Mouse (Mus musculus): Measurements from ENCODE around the gene Adgrg6. TPM values are rescaled to one million over a fixed set of nuclear protein-coding genes. Genes with fewer than 3 reads are reported as not detected.

Adgrg6 gene
- total RNA-seq, 1 experiment, result 2.7 TPM

DNA sequence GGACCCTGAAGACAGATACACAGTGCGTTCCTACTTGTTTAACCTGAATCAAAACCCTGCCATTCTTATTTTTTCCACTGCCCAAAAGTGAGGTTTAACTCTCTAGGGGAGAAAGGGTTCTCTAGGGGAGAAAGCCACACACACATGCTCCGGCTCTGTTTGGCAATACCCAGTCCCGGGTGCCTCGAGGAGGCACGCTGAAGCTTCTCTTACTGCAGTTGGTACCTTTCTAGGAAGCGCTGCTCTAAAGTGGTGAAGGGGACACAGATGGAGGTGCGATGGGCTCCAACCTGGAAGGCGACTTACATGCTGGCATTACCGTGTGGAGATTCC lies 885 bp downstream of the Adgrg6 start:
- H3K9ac ChIP-seq (ENCODE audit: insufficient read depth, low read depth, low read length, poor library complexity, severe bottlenecking), result peak overlapping the region; percentile 66
- no peaks in the 10 kb centered on the region for H3K9me3 ChIP-seq (ENCODE audit: control insufficient read depth, insufficient read depth, low read depth, low read length)
- H3K27ac ChIP-seq (ENCODE audit: insufficient read depth, low read depth, low read length, poor library complexity, severe bottlenecking), result no peak overlapping the region
- DNase-seq (ENCODE audit: low read depth, low spot score), result peak; percentile 22
- TF ChIP-seq HCFC1 (IDR thresholded peaks at IDR 0.05; ENCODE audit: borderline replicate concordance, insufficient read depth, low read length) (no peak), ZNF384 (IDR thresholded peaks at IDR 0.05; ENCODE audit: low read depth, low read length) (no peak), ZC3H11A (IDR thresholded peaks at IDR 0.05; ENCODE audit: borderline replicate concordance, low read depth, low read length) (no peak), CHD2 (IDR thresholded peaks at IDR 0.05; ENCODE audit: low read depth, low read length) (no peak), MAFK (IDR thresholded peaks at IDR 0.05; ENCODE audit: insufficient read depth, low read depth, low read length) (no peak)
- H3K4me1 ChIP-seq (ENCODE audit: control insufficient read depth in 2 of 2, insufficient read depth in 2 of 2, low read length in 2 of 2, poor library complexity in 1 of 2), result peaks cover 0 to 2% of the 10 kb centered on the region in 2 experiments; a peak in 2 of 4 replicates
- H3K4me3 ChIP-seq (ENCODE audit: insufficient read depth in 1 of 2, low read depth in 1 of 2, low read length in 2 of 2, poor library complexity in 1 of 2, severe bottlenecking in 1 of 2), result peak overlapping the region; percentile 69
- in situ Hi-C loops (cut with MboI; ENCODE audit: low sequenced_read_pairs in 2 of 2, unreplicated experiment in 2 of 2), result no loop called here
- no peaks in the 10 kb centered on the region for H3K36me3 ChIP-seq (ENCODE audit: control insufficient read depth, insufficient read depth, low read length, poor library complexity, severe bottlenecking)

GRCm38 (mm10) chr10:14543511-14544067 lies 1.9 kb downstream of the Adgrg6 start:
- Histone ChIP-seq H3K4me3 (ENCODE audit: insufficient read depth in 1 of 2, low read depth in 1 of 2, low read length in 2 of 2, poor library complexity in 1 of 2, severe bottlenecking in 1 of 2) (no peak overlapping the region), H3K4me1 (ENCODE audit: control insufficient read depth in 2 of 2, insufficient read depth in 2 of 2, low read length in 2 of 2, poor library complexity in 1 of 2) (peaks cover 0 to 2% of the 10 kb centered on the region in 2 experiments; a peak in 2 of 4 replicates), H3K9me3 (ENCODE audit: control insufficient read depth, insufficient read depth, low read depth, low read length) (no peaks in the 10 kb centered on the region), H3K9ac (ENCODE audit: insufficient read depth, low read depth, low read length, poor library complexity, severe bottlenecking) (no peak overlapping the region; the same call in 1 of the 2 replicates), H3K27ac (ENCODE audit: insufficient read depth, low read depth, low read length, poor library complexity, severe bottlenecking) (no peak overlapping the region), H3K36me3 (ENCODE audit: control insufficient read depth, insufficient read depth, low read length, poor library complexity, severe bottlenecking) (no peaks in the 10 kb centered on the region)
- TF ChIP-seq ZNF384 (IDR thresholded peaks at IDR 0.05; ENCODE audit: low read depth, low read length) (no peak), HCFC1 (IDR thresholded peaks at IDR 0.05; ENCODE audit: borderline replicate concordance, insufficient read depth, low read length) (no peak), ZC3H11A (IDR thresholded peaks at IDR 0.05; ENCODE audit: borderline replicate concordance, low read depth, low read length) (no peak), CHD2 (IDR thresholded peaks at IDR 0.05; ENCODE audit: low read depth, low read length) (no peak), MAFK (IDR thresholded peaks at IDR 0.05; ENCODE audit: insufficient read depth, low read depth, low read length) (no peak)
- in situ Hi-C loops (cut with MboI; ENCODE audit: low sequenced_read_pairs in 2 of 2, unreplicated experiment in 2 of 2), result no loop called here
- DNase-seq (ENCODE audit: low read depth, low spot score), result no peak

- Histone ChIP-seq H3K4me3 (ENCODE audit: insufficient read depth in 1 of 2, low read depth in 1 of 2, low read length in 2 of 2, poor library complexity in 1 of 2, severe bottlenecking in 1 of 2) (no peak overlapping the region), H3K27ac (ENCODE audit: insufficient read depth, low read depth, low read length, poor library complexity, severe bottlenecking) (no peak overlapping the region), H3K9me3 (ENCODE audit: control insufficient read depth, insufficient read depth, low read depth, low read length) (no peaks in the 10 kb centered on the region), H3K36me3 (ENCODE audit: control insufficient read depth, insufficient read depth, low read length, poor library complexity, severe bottlenecking) (no peaks in the 10 kb centered on the region), H3K4me1 (ENCODE audit: control insufficient read depth in 2 of 2, insufficient read depth in 2 of 2, low read length in 2 of 2, poor library complexity in 1 of 2) (no peaks in the 10 kb centered on the region), H3K9ac (ENCODE audit: insufficient read depth, low read depth, low read length, poor library complexity, severe bottlenecking) (no peak overlapping the region)
- TF ChIP-seq ZC3H11A (IDR thresholded peaks at IDR 0.05; ENCODE audit: borderline replicate concordance, low read depth, low read length), result no peak
- no peak for DNase-seq (ENCODE audit: low read depth, low spot score)
- in situ Hi-C loops (cut with MboI; ENCODE audit: low sequenced_read_pairs in 2 of 2, unreplicated experiment in 2 of 2), result no loop called here
Observed at GRCm38 (mm10) chr10:14537102-14537501, 8.4 kb downstream of the Adgrg6 start.

- DNase-seq (ENCODE audit: low read depth, low spot score), result no peak
- Histone ChIP-seq H3K9me3 (ENCODE audit: control insufficient read depth, insufficient read depth, low read depth, low read length) (no peaks in the 10 kb centered on the region), H3K36me3 (ENCODE audit: control insufficient read depth, insufficient read depth, low read length, poor library complexity, severe bottlenecking) (no peaks in the 10 kb centered on the region), H3K4me1 (ENCODE audit: control insufficient read depth in 2 of 2, insufficient read depth in 2 of 2, low read length in 2 of 2, poor library complexity in 1 of 2) (no peaks in the 10 kb centered on the region), H3K4me3 (ENCODE audit: insufficient read depth in 1 of 2, low read depth in 1 of 2, low read length in 2 of 2, poor library complexity in 1 of 2, severe bottlenecking in 1 of 2) (no peak overlapping the region), H3K27ac (ENCODE audit: insufficient read depth, low read depth, low read length, poor library complexity, severe bottlenecking) (no peak overlapping the region), H3K9ac (ENCODE audit: insufficient read depth, low read depth, low read length, poor library complexity, severe bottlenecking) (no peak overlapping the region)
- in situ Hi-C loops (cut with MboI; ENCODE audit: low sequenced_read_pairs in 2 of 2, unreplicated experiment in 2 of 2), result no loop called here
- no peak for TF ChIP-seq MAFK (IDR thresholded peaks at IDR 0.05; ENCODE audit: insufficient read depth, low read depth, low read length)
- TF ChIP-seq ZC3H11A (IDR thresholded peaks at IDR 0.05; ENCODE audit: borderline replicate concordance, low read depth, low read length), result no peak
- TF ChIP-seq ZNF384 (IDR thresholded peaks at IDR 0.05; ENCODE audit: low read depth, low read length), result no peak
- no peak for TF ChIP-seq CHD2 (IDR thresholded peaks at IDR 0.05; ENCODE audit: low read depth, low read length)
- TF ChIP-seq HCFC1 (IDR thresholded peaks at IDR 0.05; ENCODE audit: borderline replicate concordance, insufficient read depth, low read length), result no peak
Observed at GRCm38 (mm10) chr10:14531090-14531489, 14.4 kb downstream of the Adgrg6 start.

DNA sequence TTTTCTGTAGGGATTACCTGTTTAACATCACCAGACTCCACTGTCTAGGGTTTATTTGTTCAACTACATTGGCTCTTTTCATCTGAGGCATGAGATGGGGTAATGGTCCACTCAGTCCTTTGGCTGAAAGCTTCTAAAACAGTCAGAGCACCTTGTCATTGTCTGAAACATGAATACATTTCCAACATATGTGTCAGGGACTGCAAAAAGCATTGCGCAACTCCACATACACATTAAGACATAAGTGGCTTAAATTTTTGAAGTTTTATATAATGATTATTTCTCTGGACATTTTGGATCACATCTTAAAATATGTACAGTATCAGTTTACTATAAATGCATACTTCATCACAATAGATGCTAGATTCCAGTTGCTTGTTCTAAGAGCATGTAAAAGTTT lies 14.8 kb downstream of the Adgrg6 start:
- DNase-seq (ENCODE audit: low read depth, low spot score), result no peak
- no peaks in the 10 kb centered on the region for H3K9me3 ChIP-seq (ENCODE audit: control insufficient read depth, insufficient read depth, low read depth, low read length)
- in situ Hi-C loops (cut with MboI; ENCODE audit: low sequenced_read_pairs in 2 of 2, unreplicated experiment in 2 of 2), result no loop called here
- H3K4me1 ChIP-seq (ENCODE audit: control insufficient read depth in 2 of 2, insufficient read depth in 2 of 2, low read length in 2 of 2, poor library complexity in 1 of 2), result no peaks in the 10 kb centered on the region
- H3K27ac ChIP-seq (ENCODE audit: insufficient read depth, low read depth, low read length, poor library complexity, severe bottlenecking), result no peak overlapping the region
- H3K36me3 ChIP-seq (ENCODE audit: control insufficient read depth, insufficient read depth, low read length, poor library complexity, severe bottlenecking), result no peaks in the 10 kb centered on the region
- no peak for TF ChIP-seq HCFC1 (IDR thresholded peaks at IDR 0.05; ENCODE audit: borderline replicate concordance, insufficient read depth, low read length)
- TF ChIP-seq ZNF384 (IDR thresholded peaks at IDR 0.05; ENCODE audit: low read depth, low read length), result no peak
- TF ChIP-seq MAFK (IDR thresholded peaks at IDR 0.05; ENCODE audit: insufficient read depth, low read depth, low read length), result no peak
- no peak for TF ChIP-seq CHD2 (IDR thresholded peaks at IDR 0.05; ENCODE audit: low read depth, low read length)
- TF ChIP-seq ZC3H11A (IDR thresholded peaks at IDR 0.05; ENCODE audit: borderline replicate concordance, low read depth, low read length), result no peak
- H3K4me3 ChIP-seq (ENCODE audit: insufficient read depth in 1 of 2, low read depth in 1 of 2, low read length in 2 of 2, poor library complexity in 1 of 2, severe bottlenecking in 1 of 2), result no peak overlapping the region
- H3K9ac ChIP-seq (ENCODE audit: insufficient read depth, low read depth, low read length, poor library complexity, severe bottlenecking), result no peak overlapping the region
